Mouse (Mus musculus): ENCODE results near the gene Adamts20.

The Adamts20 gene

DNA sequence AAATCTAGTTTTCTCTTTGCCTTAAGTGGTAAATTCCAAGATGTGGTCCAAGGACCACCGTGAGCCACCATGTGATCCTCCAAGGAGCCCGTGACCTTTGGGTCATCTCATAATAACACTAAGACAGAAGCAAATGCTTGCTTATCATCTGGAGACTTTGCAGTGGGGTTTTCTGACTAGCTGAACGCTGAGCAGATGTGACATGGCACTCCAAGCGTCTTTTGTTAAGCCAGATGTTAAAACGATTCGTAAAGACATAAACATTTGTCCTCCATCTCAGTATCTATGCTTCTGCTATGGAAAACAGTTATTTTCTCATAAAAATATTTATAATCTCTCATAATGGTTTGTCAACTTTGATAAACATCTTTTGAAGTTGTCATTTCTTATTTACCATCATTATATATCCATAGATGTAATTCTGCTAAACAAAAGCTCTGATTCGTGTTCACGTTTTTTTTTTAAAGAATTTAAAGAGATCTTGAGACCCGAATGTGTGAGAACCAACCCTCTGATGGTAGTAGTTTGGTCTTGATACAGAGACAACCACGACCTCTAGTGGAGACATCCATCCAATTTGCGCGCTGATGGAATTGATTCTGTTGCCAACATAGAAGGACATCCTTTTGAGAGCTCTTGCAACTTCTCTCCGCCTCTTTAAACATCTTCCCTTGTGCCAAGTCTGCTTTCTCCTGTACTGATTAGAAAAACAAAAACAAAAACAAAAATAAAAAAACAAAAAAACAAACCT lies 212.1 kb downstream of the Adamts20 start:
- in situ Hi-C loops (cut with MboI), result no loop called here

DNA sequence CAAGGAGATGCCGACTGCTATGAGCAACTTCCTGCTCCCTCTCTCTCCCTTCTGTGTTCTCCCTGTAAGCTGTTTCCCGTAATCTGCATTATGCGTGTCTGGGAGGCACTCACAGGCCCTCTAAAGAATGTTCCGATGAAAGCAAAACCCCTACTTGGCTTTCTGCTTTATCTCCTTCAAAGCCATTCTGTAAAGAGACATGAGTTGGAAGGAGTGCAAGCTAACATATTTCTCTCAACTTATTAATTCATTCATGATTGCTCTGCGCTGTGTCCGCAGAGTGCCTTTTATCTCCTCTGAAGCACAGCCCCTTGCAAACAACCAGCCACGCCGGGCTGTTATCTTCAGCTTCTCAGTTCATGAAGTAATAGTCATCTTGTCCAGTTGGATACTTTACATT lies 215.5 kb downstream of the Adamts20 start:
- in situ Hi-C loops (cut with MboI), result no loop called here

DNA sequence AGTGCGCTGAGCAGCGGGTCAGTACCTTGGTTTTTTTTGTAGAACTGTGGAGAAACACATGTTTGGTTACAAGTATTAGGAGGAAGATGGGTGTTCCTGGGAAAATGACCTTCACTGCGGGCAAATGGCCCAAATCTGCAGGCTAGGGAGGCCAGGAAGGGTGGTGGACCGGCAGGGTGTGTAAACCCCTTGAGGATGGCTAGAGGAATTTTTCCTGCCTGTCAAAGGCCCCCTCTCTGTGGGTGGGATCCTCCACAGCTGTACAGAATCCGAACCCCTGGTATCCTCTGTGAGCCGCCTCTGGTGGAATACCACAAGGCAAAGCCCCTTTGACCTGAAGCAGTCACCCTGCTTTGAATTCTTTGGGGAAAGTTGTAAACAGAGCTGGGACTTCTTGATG lies 216.8 kb downstream of the Adamts20 start:
- in situ Hi-C loops (cut with MboI), result no loop called here

DNA sequence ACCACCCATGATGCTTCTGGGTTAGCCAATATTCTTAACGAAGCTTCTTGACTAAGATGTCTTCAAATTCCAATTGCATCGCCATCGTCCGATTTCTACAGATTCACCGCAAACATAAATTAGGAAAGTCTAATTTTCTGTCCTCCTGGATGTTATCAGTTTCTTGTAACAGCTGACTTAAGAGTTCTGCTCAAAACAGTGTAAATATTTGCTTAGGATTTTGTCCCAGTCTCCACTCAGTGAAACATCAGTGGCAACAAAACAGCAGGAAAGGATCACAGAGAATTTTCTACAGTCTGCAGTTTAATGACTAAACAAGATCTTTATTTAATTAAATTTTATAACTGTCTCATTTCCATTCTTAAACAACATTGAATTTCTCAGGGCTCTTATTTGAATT lies 218.5 kb downstream of the Adamts20 start:
- in situ Hi-C loops (cut with MboI), result no loop called here

DNA sequence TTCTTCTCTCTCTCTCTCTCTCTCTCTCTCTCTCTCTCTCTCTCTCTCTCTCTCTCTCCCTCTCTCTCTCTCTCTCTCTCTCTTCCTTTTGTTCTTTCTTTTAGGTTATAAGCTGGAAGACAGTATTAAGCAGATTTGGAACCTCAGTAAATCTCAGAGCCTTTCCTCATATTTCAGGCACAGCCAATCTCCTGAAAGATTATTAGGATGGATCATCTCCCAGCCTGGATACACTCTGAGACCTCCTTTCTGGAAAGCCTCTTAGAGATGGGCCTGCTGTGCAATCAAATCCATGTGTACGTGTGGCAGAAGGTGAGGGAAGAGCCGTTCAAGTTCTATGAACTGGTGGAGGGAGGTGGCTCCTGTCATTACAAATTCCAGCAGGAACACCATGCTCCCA lies 220.9 kb downstream of the Adamts20 start:
- in situ Hi-C loops (cut with MboI), result no loop called here

DNA sequence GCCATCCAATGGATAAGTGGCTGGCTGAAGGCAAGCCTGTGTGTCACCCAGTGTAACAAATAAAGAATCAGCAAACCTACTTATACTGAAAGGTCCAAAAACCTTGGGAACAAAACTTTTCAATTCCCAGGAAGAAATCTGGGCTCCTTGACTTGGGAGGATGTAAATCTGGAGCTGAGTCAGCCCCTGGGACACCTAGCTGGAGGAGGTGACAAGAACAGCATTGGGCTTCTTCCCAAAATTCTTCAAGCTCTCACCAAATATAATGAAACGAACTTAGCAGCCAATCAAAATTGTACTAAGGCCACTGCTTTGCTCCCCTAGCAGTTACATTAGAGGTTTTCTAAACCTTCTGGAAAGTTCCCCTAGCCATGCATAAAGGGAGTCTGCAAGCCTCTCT lies 223.1 kb downstream of the Adamts20 start:
- in situ Hi-C loops (cut with MboI), result no loop called here

DNA sequence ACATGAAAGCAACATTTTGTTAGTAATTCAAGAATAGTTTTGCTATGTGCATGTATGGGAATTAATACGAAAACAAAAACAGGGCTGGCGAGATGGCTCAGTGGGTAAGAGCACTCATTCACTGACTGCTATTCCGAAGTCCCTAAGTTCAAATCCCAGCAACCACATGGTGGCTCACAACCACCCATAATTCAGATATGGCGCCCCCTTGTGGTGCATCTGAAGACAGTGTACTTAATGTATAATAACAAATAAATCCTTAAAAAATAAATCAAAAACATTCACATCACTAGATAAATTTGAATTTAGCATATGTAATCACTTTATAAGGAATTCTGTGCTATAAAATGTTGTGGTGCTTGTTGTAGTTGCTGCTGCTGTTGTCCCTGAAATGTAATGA lies 225.6 kb downstream of the Adamts20 start:
- in situ Hi-C loops (cut with MboI), result no loop called here

DNA sequence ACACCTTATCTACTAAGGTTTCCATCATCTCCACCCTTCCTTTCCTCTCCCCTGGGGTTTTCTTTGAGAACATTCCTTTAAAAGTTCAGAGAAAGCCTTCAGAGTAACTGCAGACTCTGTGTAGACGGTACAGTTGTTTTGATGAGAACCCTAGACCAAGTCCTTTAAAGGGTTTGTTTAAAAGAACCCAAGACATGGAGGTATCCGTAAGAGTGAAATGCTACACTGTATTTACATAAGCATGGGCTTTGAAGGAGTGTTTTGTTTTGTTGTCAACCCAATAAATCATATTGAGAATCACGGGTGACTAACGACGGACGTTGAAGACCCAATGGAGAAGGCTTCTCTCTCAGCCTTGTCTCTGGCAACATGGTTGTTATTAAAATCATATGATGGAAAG lies 226.1 kb downstream of the Adamts20 start:
- in situ Hi-C loops (cut with MboI), result no loop called here

DNA sequence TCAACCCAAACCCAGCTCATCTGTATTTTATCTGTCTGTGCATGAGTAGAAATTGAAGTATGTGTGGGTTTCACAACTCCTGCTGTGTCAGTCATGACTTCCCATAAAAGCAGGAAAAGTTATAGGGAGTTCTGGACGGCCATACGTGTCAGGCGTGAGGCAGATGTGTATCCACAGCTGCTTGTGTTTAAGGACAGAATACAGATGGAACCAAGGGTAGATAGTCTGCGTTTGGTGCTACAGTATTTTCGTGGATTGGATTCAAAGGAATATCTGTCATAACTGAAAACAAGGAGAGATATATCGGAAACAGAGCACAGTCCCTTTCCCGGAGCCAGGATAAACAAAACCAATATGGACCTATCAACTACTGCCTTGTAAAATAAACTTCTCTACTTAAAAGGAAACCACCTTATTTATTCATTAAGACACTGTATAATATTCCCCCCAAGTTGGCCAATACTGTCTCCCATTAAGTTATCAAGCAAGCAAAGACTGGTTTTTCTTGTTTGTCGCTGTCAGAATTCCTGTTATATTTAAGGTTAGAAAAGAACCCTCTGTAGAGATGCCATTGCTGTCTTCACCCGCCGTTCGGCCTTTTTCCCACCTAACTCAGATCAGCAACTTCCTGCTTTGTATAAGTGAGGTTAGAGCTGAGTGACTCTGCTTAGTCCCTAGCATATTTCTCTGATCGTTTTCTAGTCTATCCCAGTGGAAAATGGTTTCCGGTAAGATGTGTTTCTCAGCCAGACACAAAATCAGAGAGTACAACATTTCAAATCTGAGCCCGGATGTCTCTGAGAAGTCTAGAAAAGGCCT lies 227.0 kb downstream of the Adamts20 start:
- in situ Hi-C loops (cut with MboI), result no loop called here

DNA sequence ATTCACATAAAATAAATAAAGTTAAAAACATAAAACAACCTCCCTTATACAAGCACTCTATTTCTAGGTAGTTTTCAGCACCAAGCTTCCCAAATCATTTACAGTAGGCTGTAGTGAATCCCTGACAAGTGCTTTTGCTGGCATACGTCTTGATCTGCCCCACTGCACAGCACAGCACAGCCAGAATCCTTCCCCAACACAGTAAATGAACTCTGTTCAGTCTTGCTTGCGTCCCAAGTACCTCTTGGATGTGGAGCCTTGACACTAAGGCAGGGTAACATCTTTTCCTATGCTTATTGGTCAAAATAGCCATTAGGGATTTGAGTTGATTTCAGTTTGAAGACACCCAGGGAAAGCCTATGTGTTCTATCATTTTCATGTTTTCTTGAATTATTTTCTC lies 228.5 kb downstream of the Adamts20 start:
- in situ Hi-C loops (cut with MboI), result no loop called here

DNA sequence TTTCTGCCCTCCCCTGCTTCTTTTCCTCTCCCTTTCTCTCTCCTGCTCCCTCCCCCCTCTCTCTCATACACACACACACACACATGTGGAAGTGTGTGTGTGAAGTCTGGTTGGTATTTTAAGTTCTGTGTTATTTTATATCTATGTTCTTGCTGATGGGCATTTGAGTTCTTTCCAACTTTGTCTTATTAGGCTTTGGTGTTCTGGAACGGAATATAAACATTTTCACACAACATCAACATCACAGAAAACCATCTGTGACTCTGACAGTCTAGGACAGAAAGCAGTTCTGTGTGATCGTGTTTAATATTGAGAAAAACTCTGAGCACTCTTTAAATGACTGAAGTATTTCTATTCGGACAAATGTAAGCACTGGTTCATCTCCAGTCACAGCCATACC lies 229.1 kb downstream of the Adamts20 start:
- in situ Hi-C loops (cut with MboI), result no loop called here

DNA sequence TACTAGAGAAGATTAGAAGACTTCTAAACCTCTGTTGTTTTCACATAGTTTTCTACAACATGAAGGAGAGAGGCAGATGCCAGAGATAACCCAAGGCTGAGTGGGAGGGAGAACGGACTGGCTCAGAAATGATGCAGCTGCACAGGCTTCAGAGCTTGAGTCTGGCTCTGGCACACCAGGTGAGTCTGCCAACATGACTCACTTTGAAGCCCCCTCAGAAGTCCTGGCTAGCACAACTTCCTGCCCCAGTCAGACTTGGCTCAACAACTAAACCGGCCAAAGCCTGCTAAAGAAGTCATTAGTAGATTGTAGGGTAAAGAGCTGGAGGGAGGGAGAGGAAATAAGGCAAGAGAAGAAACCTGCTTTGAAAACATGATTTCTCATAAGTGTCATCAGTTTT lies 230.0 kb downstream of the Adamts20 start:
- in situ Hi-C loops (cut with MboI), result no loop called here

DNA sequence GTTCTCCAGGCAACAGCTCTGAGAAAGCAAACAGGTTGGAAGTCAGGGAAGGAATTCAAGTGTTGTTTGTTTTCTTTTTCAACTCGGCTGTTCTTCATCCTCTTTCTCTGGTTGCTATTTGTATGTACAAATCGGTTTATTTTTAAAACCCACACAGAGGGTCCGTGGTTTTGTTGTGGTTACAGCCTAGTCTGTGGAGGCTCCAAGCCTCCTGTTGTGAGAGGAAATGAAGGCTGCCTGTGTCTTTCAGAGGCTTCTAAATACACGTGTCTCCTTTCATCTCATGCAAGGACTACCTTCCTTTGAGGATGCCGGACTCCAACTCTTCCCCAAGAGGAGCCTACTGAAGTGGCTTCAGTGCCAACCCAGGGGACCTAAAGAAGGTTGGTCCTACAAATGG lies 234.0 kb downstream of the Adamts20 start:
- in situ Hi-C loops (cut with MboI), result no loop called here

DNA sequence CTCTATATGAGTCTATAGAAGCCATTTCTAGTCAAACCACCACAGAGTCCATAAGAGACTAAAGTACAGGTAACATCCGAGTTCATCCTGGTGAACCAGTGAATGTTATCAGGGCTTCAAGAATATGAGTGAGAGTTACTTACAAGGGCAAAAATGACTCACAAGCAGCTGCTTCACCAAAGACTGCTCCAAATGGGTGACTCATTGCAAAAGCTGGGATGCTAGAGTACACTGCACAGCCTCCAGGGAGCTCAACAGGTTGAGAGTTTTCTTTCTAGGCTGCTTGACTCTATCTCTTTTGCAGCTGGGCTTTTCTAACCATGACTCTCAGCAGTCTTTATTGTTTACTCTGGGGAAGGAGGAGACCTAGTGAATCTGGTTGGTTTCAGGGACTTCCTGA lies 237.8 kb downstream of the Adamts20 start:
- in situ Hi-C loops (cut with MboI), result no loop called here

DNA sequence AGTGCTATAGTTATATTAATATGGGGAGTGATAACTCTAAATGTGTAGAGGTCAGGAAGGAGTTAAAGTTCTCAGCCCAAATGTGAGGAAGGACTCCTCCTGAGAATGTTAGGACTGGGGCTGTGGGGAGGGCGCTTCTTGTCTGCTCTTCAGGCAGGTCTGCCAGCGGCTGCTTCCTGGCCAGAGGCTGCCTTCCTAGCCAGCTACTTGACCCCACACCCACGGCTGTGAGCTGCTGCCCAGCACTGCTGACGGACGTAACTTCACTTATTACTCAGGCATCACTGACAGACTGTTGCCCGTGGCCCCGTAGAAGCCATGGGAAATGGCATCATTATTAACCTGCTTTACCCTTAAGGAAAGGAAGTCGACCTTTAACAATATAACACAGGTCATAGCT lies 242.1 kb downstream of the Adamts20 start:
- in situ Hi-C loops (cut with MboI), result no loop called here

DNA sequence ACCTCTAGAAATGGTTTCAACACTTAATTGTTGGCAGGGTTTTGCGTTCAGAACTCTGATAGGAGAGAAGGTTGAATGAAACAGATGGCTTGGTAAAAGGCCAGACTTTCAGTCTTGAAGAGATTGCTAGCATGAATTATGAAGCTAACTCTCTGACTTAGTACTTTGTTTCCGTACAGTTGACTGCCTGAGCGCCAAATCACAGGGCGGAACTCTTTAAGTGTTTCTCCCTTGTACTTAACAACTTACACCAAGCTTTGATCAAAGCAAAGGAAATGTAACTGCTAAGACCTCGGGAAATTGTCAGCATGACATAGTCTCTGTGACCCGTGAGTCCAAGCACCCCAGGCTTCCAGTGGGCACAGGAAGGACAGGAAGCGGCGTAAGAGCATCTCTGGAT lies 244.5 kb downstream of the Adamts20 start:
- in situ Hi-C loops (cut with MboI), result no loop called here

Data from mature B cell (primary cell).